Mouse (Mus musculus): Measurements from ENCODE around the gene Tprgl. TPM values are rescaled to one million over a fixed set of nuclear protein-coding genes. Genes with fewer than 3 reads are reported as not detected.

The Tprgl gene
- polyA plus RNA-seq, 1 experiment from 2014 or later, result 144 TPM

GRCm38 (mm10) chr4:154109216-154109849 lies 51.1 kb downstream of the Tprgl start:
- Histone ChIP-seq H3K36me3 (no peaks in the 10 kb centered on the region), H3K4me2 (replicated peaks) (no peak overlapping the region), H3K27ac (no peak overlapping the region), H3K9ac (no peak overlapping the region), H3K4me1 (peaks cover 6% of the 10 kb centered on the region; the same call in 1 of the 2 replicates), H3K27me3 (0 out of 2 replicates have a peak, but pooled peaks cover 9% of the 10 kb centered on the region), H3K4me3 (no peak overlapping the region), H3K9me3 (no peaks in the 10 kb centered on the region)
- WGBS, result 68% methylated on average over 18 of the region's 18 CpGs
- ATAC-seq (ENCODE audit: insufficient number of reproducible peaks, insufficient read depth, low FRiP score, low TSS enrichment), result no peak

Other genes starting within 250 kb of the Tprgl start
- 79.5 and 82.0 TPM in 2 replicates for gene A430005L14Rik, start 203.4 kb downstream of the Tprgl start, polyA plus RNA-seq (2016; fragmentation: Nextera tagmentation; extraction: Ambion mirVana)
- 14.8 and 15.5 TPM in 2 replicates for gene Dffb, start 185.5 kb downstream of the Tprgl start, polyA plus RNA-seq (2016; fragmentation: Nextera tagmentation; extraction: Ambion mirVana)
- gene Cep104, start 185.5 kb downstream of the Tprgl start, polyA plus RNA-seq (2016; fragmentation: Nextera tagmentation; extraction: Ambion mirVana), result 19.2 and 19.8 TPM in 2 replicates
- gene Lrrc47, start 148.9 kb downstream of the Tprgl start, polyA plus RNA-seq (2016; fragmentation: Nextera tagmentation; extraction: Ambion mirVana), result 36.0 and 36.8 TPM in 2 replicates
- gene Smim1, start 134.4 kb downstream of the Tprgl start, polyA plus RNA-seq (2016; fragmentation: Nextera tagmentation; extraction: Ambion mirVana), result 9.3 and 10.1 TPM in 2 replicates
- not detected in 2 replicates for gene Ccdc27, start 118.0 kb downstream of the Tprgl start, polyA plus RNA-seq (2016; fragmentation: Nextera tagmentation; extraction: Ambion mirVana)
- 1.5 and 2.3 TPM in 2 replicates for gene Trp73, start 20.5 kb downstream of the Tprgl start, polyA plus RNA-seq (2016; fragmentation: Nextera tagmentation; extraction: Ambion mirVana)
- gene Wrap73, start 18.3 kb downstream of the Tprgl start, polyA plus RNA-seq (2016; fragmentation: Nextera tagmentation; extraction: Ambion mirVana), result 49.8 TPM in 2 replicates
- 60.5 and 63.2 TPM in 2 replicates for gene Megf6, start 10.1 kb upstream of the Tprgl start, polyA plus RNA-seq (2016; fragmentation: Nextera tagmentation; extraction: Ambion mirVana)
- 6.0 TPM in 2 replicates for gene Arhgef16, start 141.0 kb upstream of the Tprgl start, polyA plus RNA-seq (2016; fragmentation: Nextera tagmentation; extraction: Ambion mirVana)
- gene B230104I21Rik, start 175.5 kb upstream of the Tprgl start, polyA plus RNA-seq (2016; fragmentation: Nextera tagmentation; extraction: Ambion mirVana), result not detected in 2 replicates

Measured in embryonic facial prominence, embryonic 12.5 days (tissue).